Mouse (Mus musculus) E14TG2a.4 (cell line): Measurements from ENCODE around the gene Shroom1.

Experiments
- H3K27me3 ChIP-seq: 2 replicates; pipeline ENCODE4 v1.6.1; 2014; ENCODE audit warnings: low read length, control low read depth; ENCODE audit not compliant: insufficient read depth
- H3K36me3 ChIP-seq: 2 replicates; pipeline ENCODE4 v1.6.1; 2014; ENCODE audit warnings: low read length, control low read depth; ENCODE audit not compliant: insufficient read depth
- H3K4me1 ChIP-seq: replicated peaks from 2 replicates; pipeline ENCODE4 v1.6.1; 2014; ENCODE audit warnings: low read depth, low read length, control low read depth
- H3K4me3 ChIP-seq: replicated peaks from 2 replicates; pipeline ENCODE4 v1.5.1; 2014; ENCODE audit warnings: mild to moderate bottlenecking, low read length
- H3K9me3 ChIP-seq: 2 replicates; pipeline ENCODE4 v1.6.1; 2014; ENCODE audit warnings: low read length, control low read depth
- CTCF ChIP-seq: conservative IDR thresholded peaks from 2 replicates; pipeline ENCODE4 v1.5.1; 2014; ENCODE audit warnings: low read length
- NANOG ChIP-seq: IDR thresholded peaks from 2 replicates; pipeline ENCODE4 v1.6.1; 2014; ENCODE audit warnings: borderline replicate concordance, low read length, mixed read lengths
- POU5F1 ChIP-seq: IDR thresholded peaks from 2 replicates; pipeline ENCODE4 v1.6.1; 2014; ENCODE audit warnings: low read length, borderline replicate concordance

Shroom1 gene

GRCm38 (mm10) chr11:53507098-53507805, 50.2 kb downstream of the Shroom1 start:
- Histone ChIP-seq H3K27me3 (no peaks in the 10 kb centered on the region), H3K9me3 (no peaks in the 10 kb centered on the region), H3K4me3 (no peak overlapping the region), H3K4me1 (peaks cover 27% of the 10 kb centered on the region), H3K36me3 (no peaks in the 10 kb centered on the region)
- TF ChIP-seq POU5F1 (no peak), CTCF (no peak), NANOG (no peak)

- Histone ChIP-seq H3K4me1 (peaks cover 27% of the 10 kb centered on the region), H3K27me3 (no peaks in the 10 kb centered on the region; the same call in 1 of the 2 replicates), H3K36me3 (no peaks in the 10 kb centered on the region), H3K4me3 (no peak overlapping the region), H3K9me3 (no peaks in the 10 kb centered on the region)
- TF ChIP-seq POU5F1 = no peak
- TF ChIP-seq NANOG = no peak
- no peak for TF ChIP-seq CTCF
Observed at GRCm38 (mm10) chr11:53508152-53508551, 51.1 kb downstream of the Shroom1 start.

- no peaks in the 10 kb centered on the region for H3K9me3 ChIP-seq
- peaks cover 27% of the 10 kb centered on the region for H3K4me1 ChIP-seq
- no peaks in the 10 kb centered on the region; the same call in 1 of the 2 replicates for H3K27me3 ChIP-seq
- TF ChIP-seq POU5F1 = no peak
- no peak for TF ChIP-seq CTCF
- TF ChIP-seq NANOG = no peak
- no peak overlapping the region for H3K4me3 ChIP-seq
- H3K36me3 ChIP-seq = no peaks in the 10 kb centered on the region
Observed at GRCm38 (mm10) chr11:53508591-53508990, 51.6 kb downstream of the Shroom1 start.

GRCm38 (mm10) chr11:53510351-53510750, 53.3 kb downstream of the Shroom1 start:
- Histone ChIP-seq H3K27me3 (no peaks in the 10 kb centered on the region; the same call in 1 of the 2 replicates), H3K36me3 (no peaks in the 10 kb centered on the region), H3K4me1 (peaks cover 43% of the 10 kb centered on the region), H3K4me3 (no peak overlapping the region), H3K9me3 (no peaks in the 10 kb centered on the region)
- TF ChIP-seq NANOG (no peak), CTCF (no peak), POU5F1 (no peak)

GRCm38 (mm10) chr11:53516775-53517627, 60.0 kb downstream of the Shroom1 start:
- TF ChIP-seq POU5F1 (no peak), NANOG (no peak), CTCF (no peak)
- H3K4me3 ChIP-seq = no peak overlapping the region
- H3K4me1 ChIP-seq = peaks cover 56% of the 10 kb centered on the region
- peaks cover 47% of the 10 kb centered on the region for H3K27me3 ChIP-seq
- no peaks in the 10 kb centered on the region for H3K9me3 ChIP-seq
- H3K36me3 ChIP-seq = no peaks in the 10 kb centered on the region
